Mouse (Mus musculus): ENCODE measurements around the gene Sec24b.
A peak's percentile ranks its signal among the peaks of the same experiment; 100 is the strongest.

Sec24b gene

GRCm38 (mm10) chr3:130061281-130061680, at the start of gene Sec24b:
Sec24b (minus strand) TSS chr3:130061553.
- peak; percentile 54 for DNase-seq

GRCm38 (mm10) chr3:130104471-130104870, 43.1 kb upstream of the Sec24b start:
- DNase-seq = no peak

- DNase-seq = peak; percentile 34
Measured at GRCm38 (mm10) chr3:130103486-130103885, 42.1 kb upstream of the Sec24b start.

GRCm38 (mm10) chr3:130095160-130095781, 33.9 kb upstream of the Sec24b start:
- peak; percentile 62 for DNase-seq

GRCm38 (mm10) chr3:130094125-130094704, 32.9 kb upstream of the Sec24b start:
- no peak for DNase-seq

GRCm38 (mm10) chr3:130090460-130090859, 29.1 kb upstream of the Sec24b start:
- no peak for DNase-seq

GRCm38 (mm10) chr3:130088654-130089053, 27.3 kb upstream of the Sec24b start:
- DNase-seq = no peak

GRCm38 (mm10) chr3:130087466-130087865, 26.1 kb upstream of the Sec24b start:
- DNase-seq = no peak

GRCm38 (mm10) chr3:130086372-130087080, 25.2 kb upstream of the Sec24b start:
- DNase-seq = peak; percentile 41

- DNase-seq = no peak
Measured at GRCm38 (mm10) chr3:130083312-130083711, 22.0 kb upstream of the Sec24b start.

- no peak for DNase-seq
Measured at GRCm38 (mm10) chr3:130080666-130081065, 19.3 kb upstream of the Sec24b start.

GRCm38 (mm10) chr3:130079794-130080193, 18.4 kb upstream of the Sec24b start:
- DNase-seq = peak; percentile 79

GRCm38 (mm10) chr3:130077291-130077690, 15.9 kb upstream of the Sec24b start:
- DNase-seq = no peak

GRCm38 (mm10) chr3:130075746-130076145, 14.4 kb upstream of the Sec24b start:
- DNase-seq = no peak

- DNase-seq = no peak
Measured at GRCm38 (mm10) chr3:130073085-130073484, 11.7 kb upstream of the Sec24b start.

- no peak for DNase-seq
Measured at GRCm38 (mm10) chr3:130071918-130072317, 10.6 kb upstream of the Sec24b start.

- DNase-seq = peak; percentile 92
Measured at GRCm38 (mm10) chr3:130060396-130061029, 840 bp downstream of the Sec24b start.

- DNase-seq = no peak
Measured at GRCm38 (mm10) chr3:130059805-130060395, 1.5 kb downstream of the Sec24b start.

GRCm38 (mm10) chr3:130058488-130058887, 2.9 kb downstream of the Sec24b start:
- DNase-seq = no peak

GRCm38 (mm10) chr3:130057569-130058345, 3.6 kb downstream of the Sec24b start:
- no peak for DNase-seq

GRCm38 (mm10) chr3:130055416-130056385, 5.7 kb downstream of the Sec24b start:
- no peak for DNase-seq

Data from kidney, postnatal 10 days (tissue).